Mouse (Mus musculus) leukemia stem cell, adult 10-12 weeks (primary cell): ENCODE results near the gene Cutc. TPM values are rescaled to one million over a fixed set of nuclear protein-coding genes. Genes with fewer than 3 reads are reported as not detected.

Experiments used
- polyA plus RNA-seq: library from polyadenylated mRNA; stranded (reverse); fragments of >175 nt; gene quantifications from 2 replicates; pipeline ENCODE4 v1.2.3, GENCODE M21; 2012; ENCODE audit warnings: low replicate concordance

The Cutc gene
- 0.41 and 0.82 TPM in 2 replicates for polyA plus RNA-seq

DNA sequence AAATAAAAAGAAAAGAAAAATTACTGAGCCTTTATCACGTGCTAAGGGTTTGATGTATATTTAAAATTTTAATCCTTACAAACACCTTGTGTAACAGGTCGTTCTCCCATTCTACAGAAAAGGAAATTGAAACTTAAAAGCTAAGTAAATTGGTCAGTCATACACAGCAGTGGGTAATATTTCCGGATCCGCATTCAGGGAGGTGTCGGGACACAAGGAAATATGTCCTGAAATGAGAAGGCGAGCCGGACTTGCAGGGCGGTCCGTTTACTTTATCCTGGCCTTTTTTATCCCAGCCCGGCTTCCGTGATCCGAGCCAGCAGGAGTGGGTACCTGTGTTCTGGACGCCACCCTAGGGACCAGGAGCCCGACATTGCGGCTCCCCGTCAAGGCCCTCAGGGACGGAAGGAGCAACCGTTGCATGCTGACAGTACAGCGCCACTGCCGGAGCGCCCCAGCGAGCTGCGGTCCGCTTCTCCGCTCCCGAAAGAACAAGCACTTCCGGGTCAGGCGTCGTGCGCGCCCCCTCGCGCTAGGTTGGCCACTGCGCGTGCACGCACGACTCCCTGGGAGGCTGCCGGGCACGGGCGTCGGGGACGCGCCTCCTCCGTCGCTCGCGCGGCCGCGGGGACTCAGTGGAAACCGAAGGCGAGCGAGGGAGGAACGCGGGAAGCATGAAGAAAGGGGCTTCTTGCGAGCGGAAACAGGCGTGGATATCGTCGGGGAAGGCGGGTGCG lies at the start of gene Cutc, which contains the start of gene Cox15:
Gene Cutc, plus strand, starts transcription at position 508 of the 737 bp plus-strand sequence.
Gene Cox15, minus strand, starts transcription at position 512 of the 737 bp plus-strand sequence.

DNA sequence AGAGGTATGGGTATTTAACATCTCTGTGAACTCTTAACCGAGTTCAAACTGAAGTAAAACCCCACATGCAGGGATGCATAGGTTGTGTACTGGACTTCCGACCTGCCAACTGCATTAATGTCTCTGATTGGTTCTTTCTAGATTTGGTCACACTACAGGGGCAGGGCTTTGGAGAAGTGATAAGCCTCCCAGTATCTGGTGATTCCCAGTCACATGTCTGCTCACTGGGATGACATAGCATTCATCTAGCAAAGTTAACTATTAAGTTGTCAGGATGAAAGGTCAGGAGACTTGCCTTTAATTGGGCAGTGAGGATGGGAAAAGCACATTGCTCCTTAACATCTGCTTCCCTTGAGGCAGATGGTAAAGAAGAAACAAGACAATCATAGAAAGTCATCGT lies 29.2 kb downstream of the Cutc start, which contains the start of gene Abcc2:
Gene Abcc2, plus strand, starts transcription at position 213 of the 400 bp plus-strand sequence.

Other genes starting within 250 kb of the Cutc start
- 3.2 and 10.7 TPM in 2 replicates for gene Got1, start 228.4 kb upstream of the Cutc start, polyA plus RNA-seq
- gene Nkx2-3, start 140.7 kb upstream of the Cutc start, polyA plus RNA-seq, result 1.6 and 2.0 TPM in 2 replicates
- 31.2 and 33.6 TPM in 2 replicates for gene Slc25a28, start 78.1 kb upstream of the Cutc start, polyA plus RNA-seq
- 1.3 and 2.0 TPM in 2 replicates for gene Entpd7, start 63.3 kb upstream of the Cutc start, polyA plus RNA-seq
- gene Cox15, start within 50 bp of the Cutc start, polyA plus RNA-seq, result 2.5 and 6.0 TPM in 2 replicates
- 0.35 TPM in 1 of 2 replicates, not detected in the other for gene Abcc2, start 29.2 kb downstream of the Cutc start, polyA plus RNA-seq
- gene Dnmbp, start 187.2 kb downstream of the Cutc start, polyA plus RNA-seq, result 0.79 and 1.9 TPM in 2 replicates
- gene Cpn1, start 233.6 kb downstream of the Cutc start, polyA plus RNA-seq, result 0.13 and 0.37 TPM in 2 replicates